Mouse (Mus musculus) liver, adult 2 months (tissue): ENCODE results near the gene Dad1. TPM values are rescaled to one million over a fixed set of nuclear protein-coding genes. Genes with fewer than 3 reads are reported as not detected.

ENCODE experiments used
- DNase-seq: peaks from one replicate; pipeline ENCODE4 v3.0.0-alpha.2; 2011; ENCODE audit warnings: low read depth, low spot score; ENCODE audit errors: extremely low read depth
- H3K27ac ChIP-seq: fragments of 200-500 bp; replicated peaks from 2 replicates; pipeline ENCODE4 v1.5.1; 2012; ENCODE audit warnings: low read depth, mild to moderate bottlenecking, control low read depth, inconsistent platforms, low read length; ENCODE audit not compliant: insufficient read depth
- H3K27me3 ChIP-seq: fragments of 200-500 bp; 2 replicates; pipeline ENCODE4 v1.6.1; 2012; ENCODE audit warnings: mild to moderate bottlenecking, moderate library complexity, low read length, inconsistent platforms; ENCODE audit not compliant: control insufficient read depth, insufficient read depth
- H3K36me3 ChIP-seq: fragments of 200-500 bp; 2 replicates; pipeline ENCODE4 v1.6.1; 2012; ENCODE audit warnings: low read length, inconsistent platforms; ENCODE audit not compliant: control insufficient read depth, insufficient read depth
- H3K4me1 ChIP-seq: fragments of 200-500 bp; 2 replicates; pipeline ENCODE4 v1.6.1; 2011; ENCODE audit warnings: low read length; ENCODE audit not compliant: control insufficient read depth, insufficient read depth
- H3K4me3 ChIP-seq: fragments of 200-500 bp; 2 replicates; pipeline ENCODE4 v1.5.1; 2011; ENCODE audit warnings: low read depth, mild to moderate bottlenecking, control low read depth, low read length, moderate library complexity; ENCODE audit not compliant: insufficient read depth
- H3K79me2 ChIP-seq: fragments of 200-500 bp; 2 replicates; pipeline ENCODE4 v1.6.1; 2012; ENCODE audit warnings: inconsistent platforms, mild to moderate bottlenecking, low read length, moderate library complexity; ENCODE audit not compliant: control insufficient read depth, insufficient read depth
- H3K9ac ChIP-seq: fragments of 200-500 bp; 2 replicates; pipeline ENCODE4 v1.6.1; 2012; ENCODE audit warnings: low read depth, mild to moderate bottlenecking, control low read depth, inconsistent platforms, low read length
- CTCF ChIP-seq: fragments of 200-500 bp; IDR thresholded peaks from 2 replicates; pipeline ENCODE4 v1.5.1; 2011; ENCODE audit warnings: low read depth, low read length, control low read depth
- POLR2A ChIP-seq: fragments of 200-500 bp; IDR thresholded peaks from 2 replicates; pipeline ENCODE4 v1.6.1; 2011; ENCODE audit warnings: low read length, control low read depth; ENCODE audit not compliant: insufficient read depth; ENCODE audit errors: extremely low read depth
- WGBS: fragments of 180-500 bp; shearing (Covaris S2); methylation state at CpG from one replicate; pipeline ENCODE4 v1.1.7; 2018; 5-methylcytosine and 5-hydroxymethylcytosine counted together
- polyA plus RNA-seq: library from polyadenylated mRNA; depleted of rRNA; stranded (reverse); fragments of >200 nt; gene quantifications from 2 replicates; pipeline ENCODE4 v1.2.3, GENCODE M21; 2012
- total RNA-seq: library from RNA; depleted of rRNA; stranded (reverse); fragments of >200 nt; gene quantifications from 2 replicates; pipeline ENCODE4 v1.2.3, GENCODE M21; 2014

The Dad1 gene
- total and polyA plus RNA-seq, 2 experiments = 39.4 to 638 TPM

DNA sequence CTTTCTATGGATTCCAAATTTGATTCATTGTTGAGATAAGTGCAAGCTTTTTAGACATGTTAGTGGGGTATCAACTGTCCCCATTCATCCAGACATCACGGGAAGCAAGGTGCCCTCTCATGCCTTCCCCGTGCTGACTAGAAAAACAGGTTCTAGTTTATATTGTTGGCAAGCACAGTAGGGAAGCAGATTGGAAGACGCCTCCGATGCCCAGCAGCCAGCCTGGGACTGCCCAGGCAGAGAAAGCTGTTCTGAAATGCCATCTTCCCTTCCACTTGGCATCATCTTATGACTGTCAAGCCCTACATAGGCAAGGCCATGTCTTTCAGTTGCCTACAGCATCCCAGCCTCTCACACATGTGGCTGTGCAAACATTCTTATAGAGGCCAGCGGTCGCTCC is 50.7 kb downstream of the Dad1 start:
- TF ChIP-seq POLR2A (no peak), CTCF (no peak)
- Histone ChIP-seq H3K9ac (no peak overlapping the region), H3K79me2 (no peaks in the 10 kb centered on the region), H3K27me3 (no peaks in the 10 kb centered on the region), H3K4me1 (no peaks in the 10 kb centered on the region), H3K4me3 (no peak overlapping the region), H3K36me3 (no peaks in the 10 kb centered on the region), H3K27ac (no peak overlapping the region)
- no peak for DNase-seq
- WGBS = 91% methylated on average over 6 of the region's 6 CpGs

DNA sequence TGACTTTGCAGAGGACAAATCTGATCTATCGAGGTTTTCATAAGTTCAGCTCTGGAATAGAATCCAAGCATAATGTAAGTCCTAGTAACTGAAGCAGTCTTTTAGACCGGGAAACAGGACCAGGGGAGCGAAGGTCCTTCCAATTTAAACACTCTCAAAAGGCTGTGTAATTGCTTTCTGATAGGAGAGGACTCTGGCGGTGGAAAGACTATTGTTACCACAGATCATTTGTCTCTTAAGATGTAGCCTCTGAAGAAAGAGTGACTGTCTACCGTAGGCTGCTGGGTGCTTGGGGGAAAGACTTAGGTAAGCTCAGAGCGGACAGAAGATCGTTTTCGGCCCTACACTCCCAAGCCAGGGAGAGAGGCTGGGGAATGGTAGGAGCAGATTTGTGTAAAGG is 53.5 kb downstream of the Dad1 start:
- Histone ChIP-seq H3K27me3 (no peaks in the 10 kb centered on the region), H3K4me3 (no peak overlapping the region)
- 62% methylated on average over 8 of the region's 8 CpGs for WGBS

GRCm38 (mm10) chr14:54199662-54200061 is 54.2 kb downstream of the Dad1 start:
- Histone ChIP-seq H3K79me2 (no peaks in the 10 kb centered on the region), H3K27ac (no peak overlapping the region), H3K4me3 (no peak overlapping the region), H3K9ac (no peak overlapping the region), H3K36me3 (no peaks in the 10 kb centered on the region), H3K27me3 (no peaks in the 10 kb centered on the region), H3K4me1 (no peaks in the 10 kb centered on the region)
- TF ChIP-seq CTCF (no peak), POLR2A (no peak)
- 69% methylated on average over 8 of the region's 8 CpGs for WGBS
- no peak for DNase-seq

More for the DNA sequence above, 53.5 kb downstream of the Dad1 start:
- no peak overlapping the region for H3K27ac ChIP-seq
- DNase-seq = no peak
- no peak overlapping the region for H3K9ac ChIP-seq
- H3K79me2 ChIP-seq = no peaks in the 10 kb centered on the region
- TF ChIP-seq CTCF (no peak), POLR2A (no peak)
- H3K36me3 ChIP-seq = no peaks in the 10 kb centered on the region
- no peaks in the 10 kb centered on the region for H3K4me1 ChIP-seq

DNA sequence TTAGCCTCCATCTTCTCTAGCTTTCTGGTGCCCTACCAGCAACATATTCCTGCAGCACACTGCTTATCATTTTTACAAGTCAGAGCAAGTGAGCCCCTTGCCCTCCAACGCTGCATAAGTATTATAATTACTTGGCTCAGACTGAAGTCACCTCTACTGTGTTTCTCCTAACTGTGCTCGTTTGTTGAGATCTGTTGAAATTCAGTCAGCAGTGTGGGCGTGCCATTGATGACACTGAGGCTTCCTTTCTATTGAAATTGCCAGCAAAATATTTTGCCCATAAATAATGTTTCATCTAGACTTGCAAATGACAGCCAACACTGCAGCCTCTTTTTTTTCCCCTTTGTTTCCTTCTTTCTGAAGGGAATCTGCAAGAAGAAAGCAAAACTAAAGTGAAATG is 56.2 kb downstream of the Dad1 start:
- H3K4me3 ChIP-seq = no peak overlapping the region
- 71% methylated on average over 3 of the region's 3 CpGs for WGBS
- H3K9ac ChIP-seq = no peak overlapping the region
- DNase-seq = no peak
- H3K79me2 ChIP-seq = no peaks in the 10 kb centered on the region
- TF ChIP-seq CTCF (no peak), POLR2A (no peak)
- H3K27me3 ChIP-seq = no peaks in the 10 kb centered on the region
- no peaks in the 10 kb centered on the region for H3K4me1 ChIP-seq
- no peak overlapping the region for H3K27ac ChIP-seq
- no peaks in the 10 kb centered on the region for H3K36me3 ChIP-seq

DNA sequence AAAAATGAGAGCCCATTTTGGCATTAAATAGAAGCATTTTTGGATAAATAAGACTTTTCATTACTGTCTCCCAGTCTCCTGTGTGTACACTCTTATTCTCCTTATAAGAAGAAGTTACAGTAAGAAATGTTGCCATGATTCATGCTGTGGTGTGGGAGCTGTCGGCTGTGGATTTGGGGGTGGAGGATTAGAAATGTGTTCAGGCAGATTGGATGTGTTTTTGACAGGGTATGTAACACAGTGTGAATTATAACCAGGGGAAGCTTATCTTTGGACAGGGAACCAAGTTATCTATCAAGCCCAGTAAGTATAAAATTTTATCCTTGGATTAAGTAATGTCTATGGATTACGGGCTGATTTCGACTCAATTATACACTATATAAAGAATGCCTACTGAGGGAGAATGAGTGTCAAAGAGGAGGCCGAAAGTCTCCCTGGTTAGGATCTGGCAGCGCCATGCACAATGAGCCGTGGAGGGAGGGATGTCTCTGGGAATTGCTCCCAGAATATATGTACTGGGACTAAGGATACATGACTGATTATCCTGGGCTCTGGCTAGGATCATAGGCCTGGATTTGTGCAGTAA is 58.0 kb downstream of the Dad1 start:
- H3K4me3 ChIP-seq = no peak overlapping the region
- H3K27ac ChIP-seq = no peak overlapping the region
- no peaks in the 10 kb centered on the region for H3K79me2 ChIP-seq
- TF ChIP-seq POLR2A = no peak
- no peak for TF ChIP-seq CTCF
- 97% methylated on average over 6 of the region's 6 CpGs for WGBS
- H3K27me3 ChIP-seq = no peaks in the 10 kb centered on the region
- no peaks in the 10 kb centered on the region for H3K4me1 ChIP-seq
- DNase-seq = no peak
- no peak overlapping the region for H3K9ac ChIP-seq
- no peaks in the 10 kb centered on the region for H3K36me3 ChIP-seq

- 75% methylated on average over 9 of the region's 9 CpGs for WGBS
- H3K27ac ChIP-seq = no peak overlapping the region
These were observed 60.4 kb downstream of the Dad1 start for GRCm38 (mm10) chr14:54193354-54194133.

More at GRCm38 (mm10) chr14:54193354-54194133, 60.4 kb downstream of the Dad1 start:
- H3K4me3 ChIP-seq = no peak overlapping the region
- TF ChIP-seq CTCF (no peak), POLR2A (no peak)
- H3K27me3 ChIP-seq = no peaks in the 10 kb centered on the region
- no peaks in the 10 kb centered on the region for H3K4me1 ChIP-seq
- no peaks in the 10 kb centered on the region for H3K79me2 ChIP-seq
- DNase-seq = no peak
- no peak overlapping the region for H3K9ac ChIP-seq
- H3K36me3 ChIP-seq = no peaks in the 10 kb centered on the region
